Comparison of ENCODE assay signal across 11 mouse cellular contexts in the genomic region with DNA sequence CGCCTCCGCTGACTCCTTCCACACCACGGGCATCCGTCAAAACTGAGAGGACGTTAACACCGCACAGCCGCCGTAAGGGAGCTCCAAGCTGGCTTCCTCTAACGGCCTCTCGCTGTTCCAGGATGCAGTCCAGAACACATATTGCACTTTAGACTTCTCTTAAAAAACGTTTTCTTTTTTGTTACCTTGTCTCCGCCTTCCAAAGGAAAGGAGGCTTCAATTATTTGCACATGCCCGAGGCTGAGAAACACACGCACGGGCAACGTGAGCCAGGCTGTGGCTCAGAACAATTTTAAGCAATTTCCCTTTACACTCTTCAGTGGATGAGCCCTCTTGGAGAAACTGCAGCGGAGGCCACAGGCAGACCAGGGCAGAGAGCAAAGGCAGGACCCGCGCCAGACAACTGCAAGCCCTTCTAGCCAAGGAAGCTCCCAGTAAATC. TPM values are rescaled to one million over a fixed set of nuclear protein-coding genes. Genes with fewer than 3 reads are reported as not detected.
DNase-seq lines count a peak whose midpoint lies in the region; ATAC-seq lines count a peak whose summit lies in the region.
"Had no signal": no experiment of that assay in that cellular context is flagged by ENCODE, and none has a peak within 500 bp of the region (broad histone marks: within the 10 kb centered on the region; RNA-seq: fewer than 3 reads in every experiment).

No protein-coding gene starts in this region.

- peaks cover 15% of the 10 kb centered on the region for H3K4me1 ChIP-seq in hindbrain, embryonic 16.5 days (ENCODE audit: control insufficient read depth, insufficient read depth, low read depth, low read length)
- H3K4me1 ChIP-seq in hindbrain, embryonic 14.5 days (replicated peaks; ENCODE audit: control insufficient read depth, insufficient read depth, low read length), result peaks cover 19% of the 10 kb centered on the region
- peaks cover 36% of the 10 kb centered on the region for H3K4me1 ChIP-seq in limb, embryonic 13.5 days

- 50% methylated on average over 19 of the region's 19 CpGs for WGBS in hindbrain, embryonic 16.5 days
- WGBS in hindbrain, embryonic 14.5 days, result 60% methylated on average over 19 of the region's 19 CpGs
- 13% methylated on average over 19 of the region's 19 CpGs for WGBS in limb, embryonic 13.5 days

- H3K4me2 ChIP-seq in hindbrain, embryonic 16.5 days (ENCODE audit: low read length), result no peak overlapping the region
- H3K4me2 ChIP-seq in hindbrain, embryonic 14.5 days (replicated peaks), result no peak overlapping the region
- peak overlapping the region; percentile 46 for H3K4me2 ChIP-seq in limb, embryonic 13.5 days (replicated peaks)
- H3K4me2 ChIP-seq: hindbrain, embryonic 15.5 days had no signal

- 0 out of 2 replicates have a peak overlapping the region, but pooled peaks have one; percentile 40 for H3K9ac ChIP-seq in hindbrain, embryonic 16.5 days (ENCODE audit: low read depth, low read length)
- H3K9ac ChIP-seq in hindbrain, embryonic 14.5 days, result no peak overlapping the region
- peak overlapping the region; percentile 19; the same call in 1 of the 2 replicates for H3K9ac ChIP-seq in limb, embryonic 13.5 days
- H3K9ac ChIP-seq: hindbrain, embryonic 15.5 days had no signal

- H3K27me3 ChIP-seq in hindbrain, embryonic 16.5 days (replicated peaks; ENCODE audit: control insufficient read depth, insufficient read depth, low read length), result no peaks in the 10 kb centered on the region
- no peaks in the 10 kb centered on the region for H3K27me3 ChIP-seq in hindbrain, embryonic 14.5 days (ENCODE audit: control insufficient read depth, insufficient read depth, low read length)
- peaks cover 7% of the 10 kb centered on the region; the same call in 1 of the 2 replicates for H3K27me3 ChIP-seq in limb, embryonic 13.5 days
- H3K27me3 ChIP-seq: hindbrain, embryonic 15.5 days had no signal

- peak overlapping the region; percentile 25; the same call in 1 of the 2 replicates for H3K27ac ChIP-seq in hindbrain, embryonic 16.5 days (ENCODE audit: low read depth, low read length)
- no peak overlapping the region; the same call in 1 of the 2 replicates for H3K27ac ChIP-seq in hindbrain, embryonic 14.5 days
- H3K27ac ChIP-seq in limb, embryonic 13.5 days, result peak overlapping the region; percentile 83; the same call in 1 of the 2 replicates

- ATAC-seq in hindbrain, embryonic 16.5 days, result no peak
- ATAC-seq in hindbrain, embryonic 14.5 days (ENCODE audit: low FRiP score), result no peak
- ATAC-seq in limb, embryonic 13.5 days (ENCODE audit: low FRiP score, low read depth), result peak; percentile 71
- ATAC-seq: activated CD4-positive, CD25-positive, alpha-beta regulatory T cell, adult 4 months had no signal

- no peaks in the 10 kb centered on the region for H3K36me3 ChIP-seq in hindbrain, embryonic 16.5 days (ENCODE audit: control insufficient read depth, insufficient read depth, low read length)
- H3K36me3 ChIP-seq in hindbrain, embryonic 14.5 days (replicated peaks; ENCODE audit: control insufficient read depth, insufficient read depth), result no peaks in the 10 kb centered on the region
- H3K36me3 ChIP-seq in limb, embryonic 13.5 days, result no peaks in the 10 kb centered on the region
- H3K36me3 ChIP-seq: hindbrain, embryonic 15.5 days had no signal

- no peaks in the 10 kb centered on the region for H3K9me3 ChIP-seq in hindbrain, embryonic 16.5 days (ENCODE audit: control insufficient read depth, low read length)
- no peaks in the 10 kb centered on the region for H3K9me3 ChIP-seq in hindbrain, embryonic 14.5 days (ENCODE audit: control insufficient read depth, low read length)
- no peaks in the 10 kb centered on the region for H3K9me3 ChIP-seq in limb, embryonic 13.5 days
- H3K9me3 ChIP-seq: hindbrain, embryonic 15.5 days had no signal

- no peak for DNase-seq in hindbrain, embryonic 14.5 days (ENCODE audit: low spot score)
- DNase-seq in brain, adult 2 months (ENCODE audit: low read depth, low spot score), result peak; percentile 26
- DNase-seq in fibroblast of lung, adult 2 months (ENCODE audit: low read depth), result peak; percentile 80
- DNase-seq in testis, postnatal 14 days (ENCODE audit: low spot score), result no peak
- no peak for DNase-seq in c-Kit-positive CD71-positive TER-119-positive erythroid progenitor cells, embryonic 14.5 days (ENCODE audit: low spot score)
- DNase-seq in adrenal gland, postnatal 25 days, result no peak
- DNase-seq: cerebellum, adult 8-10 months had no signal

- no peak overlapping the region for H3K4me3 ChIP-seq in hindbrain, embryonic 16.5 days (ENCODE audit: low read length)
- no peak overlapping the region for H3K4me3 ChIP-seq in hindbrain, embryonic 14.5 days (replicated peaks; ENCODE audit: low read length)
- H3K4me3 ChIP-seq in limb, embryonic 13.5 days, result peak overlapping the region; percentile 12; the same call in 1 of the 2 replicates
- H3K4me3 ChIP-seq: hindbrain, embryonic 15.5 days had no signal

RNA-seq across cellular contexts. Expression of a gene that starts 59.1 kb away (rescaled TPM):
- 1.2 TPM in 2 replicates for polyA plus RNA-seq in hindbrain, embryonic 16.5 days (2015; fragmentation: Nextera tagmentation; extraction: Ambion mirVana)
- polyA plus RNA-seq in hindbrain, embryonic 14.5 days (2014; fragmentation: Nextera tagmentation; extraction: Ambion mirVana), result 1.0 and 1.7 TPM in 2 replicates
- polyA plus RNA-seq in limb, embryonic 13.5 days (2015; fragmentation: Nextera tagmentation; extraction: Ambion mirVana), result 3.1 and 3.8 TPM in 2 replicates
- total RNA-seq in adrenal gland, postnatal 25 days (2021), result 8.5 and 12.4 TPM in 2 replicates

Comparison
In these comparisons a context has a peak if more than half of its experiments do, and no peak if none do; other contexts are left out.
1. DNase-seq: peak in brain, adult 2 months (single experiment) and fibroblast of lung, adult 2 months (single experiment); none in hindbrain, embryonic 14.5 days (single experiment), testis, postnatal 14 days (single experiment), c-Kit-positive CD71-positive TER-119-positive erythroid progenitor cells, embryonic 14.5 days (single experiment) and adrenal gland, postnatal 25 days (single experiment).